Mouse (Mus musculus) embryo, embryonic 11 days (tissue): Measurements from ENCODE around the gene Apobec3.
A peak's percentile ranks its signal among the peaks of the same experiment; 100 is the strongest.
"Not testable (repeated sequence)": the region's sequence is repeated elsewhere in the genome, so short reads cannot be mapped to it uniquely, and the experiment has no call there.

ENCODE experiments used
- DNase-seq: peaks from one replicate; pipeline ENCODE4 v3.0.0-alpha.2; 2015

The Apobec3 gene

GRCm38 (mm10) chr15:79896080-79896725, 4.7 kb downstream of the Apobec3 start:
- no peak for DNase-seq

- DNase-seq, result no peak
Observed at GRCm38 (mm10) chr15:79898988-79899387, 7.5 kb downstream of the Apobec3 start.

- no peak for DNase-seq
Observed at GRCm38 (mm10) chr15:79899828-79900510, 8.5 kb downstream of the Apobec3 start.

GRCm38 (mm10) chr15:79900751-79901150, 9.3 kb downstream of the Apobec3 start:
- DNase-seq, result no peak

- no peak for DNase-seq
Observed at GRCm38 (mm10) chr15:79901399-79901798, 9.9 kb downstream of the Apobec3 start.

- DNase-seq, result not testable (repeated sequence)
Observed at GRCm38 (mm10) chr15:79903081-79903480, 11.6 kb downstream of the Apobec3 start.

GRCm38 (mm10) chr15:79903963-79904362, 12.5 kb downstream of the Apobec3 start:
- no peak for DNase-seq

GRCm38 (mm10) chr15:79904678-79905077, 13.2 kb downstream of the Apobec3 start:
- DNase-seq, result not testable (repeated sequence)

GRCm38 (mm10) chr15:79905211-79905610, 13.8 kb downstream of the Apobec3 start:
- DNase-seq, result no peak

GRCm38 (mm10) chr15:79906855-79907254, 15.4 kb downstream of the Apobec3 start:
- no peak for DNase-seq

GRCm38 (mm10) chr15:79909006-79909405, 17.5 kb downstream of the Apobec3 start:
- DNase-seq, result not testable (repeated sequence)

GRCm38 (mm10) chr15:79910812-79911211, 19.4 kb downstream of the Apobec3 start:
- DNase-seq, result not testable (repeated sequence)

GRCm38 (mm10) chr15:79911339-79911738, 19.9 kb downstream of the Apobec3 start:
- DNase-seq, result no peak

GRCm38 (mm10) chr15:79913761-79914346, 22.4 kb downstream of the Apobec3 start:
- DNase-seq, result no peak

- DNase-seq, result no peak
Observed at GRCm38 (mm10) chr15:79914357-79914756, 22.9 kb downstream of the Apobec3 start.

GRCm38 (mm10) chr15:79916150-79916549, 24.7 kb downstream of the Apobec3 start:
- no peak for DNase-seq

- DNase-seq, result no peak
Observed at GRCm38 (mm10) chr15:79917111-79917720, 25.8 kb downstream of the Apobec3 start.

GRCm38 (mm10) chr15:79918485-79918884, 27.0 kb downstream of the Apobec3 start:
- DNase-seq, result no peak

- no peak for DNase-seq
Observed at GRCm38 (mm10) chr15:79919787-79920186, 28.3 kb downstream of the Apobec3 start.

- no peak for DNase-seq
Observed at GRCm38 (mm10) chr15:79926856-79927416, 35.5 kb downstream of the Apobec3 start.

GRCm38 (mm10) chr15:79927637-79928122, 36.2 kb downstream of the Apobec3 start:
- peak; percentile 83 for DNase-seq

- DNase-seq, result no peak
Observed at GRCm38 (mm10) chr15:79928316-79928715, 36.9 kb downstream of the Apobec3 start.

- no peak for DNase-seq
Observed at GRCm38 (mm10) chr15:79928736-79929135, 37.3 kb downstream of the Apobec3 start.
